Comparison of ENCODE assay signal across 9 mouse cellular contexts in the genomic region with DNA sequence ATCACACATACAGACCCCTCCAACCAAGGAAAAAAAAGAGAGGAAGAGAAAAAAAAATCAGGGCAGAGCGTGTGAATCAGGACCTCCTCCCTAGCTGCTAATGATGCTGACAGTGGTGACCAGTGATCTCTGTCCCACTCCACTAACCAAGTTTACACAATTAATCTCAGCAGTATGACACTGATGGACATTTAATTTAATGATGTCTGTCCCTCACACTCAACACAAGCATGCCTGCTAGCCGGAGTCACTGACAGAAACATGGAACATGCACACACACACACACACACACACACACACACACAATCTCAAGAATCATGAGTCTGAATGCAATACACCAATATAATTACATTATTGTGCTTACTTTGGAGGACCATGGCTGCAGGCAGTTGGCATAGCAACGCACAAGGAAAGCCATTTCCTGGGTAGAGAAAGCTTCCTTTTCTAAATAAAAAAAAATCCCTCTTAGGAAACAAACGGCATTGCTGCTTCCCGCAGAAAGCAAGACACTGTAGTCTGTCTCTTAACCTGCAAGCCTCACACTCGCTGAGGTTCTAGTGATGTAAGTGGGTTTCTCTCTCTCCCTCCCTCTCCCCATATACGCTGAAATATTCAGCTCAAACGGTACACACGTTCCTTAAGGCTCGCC.
DNase-seq lines count a peak whose midpoint lies in the region; ATAC-seq lines count a peak whose summit lies in the region.
"Had no signal": no experiment of that assay in that cellular context is flagged by ENCODE, and none has a peak within 500 bp of the region (broad histone marks: within the 10 kb centered on the region; RNA-seq: fewer than 3 reads in every experiment).

No protein-coding gene starts in this region.

- H3K36me3 ChIP-seq in heart, embryonic 11.5 days (ENCODE audit: control insufficient read depth, insufficient read depth, low read length), result no peaks in the 10 kb centered on the region
- H3K36me3 ChIP-seq in embryonic facial prominence, embryonic 11.5 days (replicated peaks; ENCODE audit: control insufficient read depth, insufficient read depth, low read depth, low read length), result no peaks in the 10 kb centered on the region
- H3K36me3 ChIP-seq in intestine, embryonic 14.5 days (ENCODE audit: control insufficient read depth, insufficient read depth, low read length), result no peaks in the 10 kb centered on the region
- no peaks in the 10 kb centered on the region for H3K36me3 ChIP-seq in stomach, embryonic 16.5 days (ENCODE audit: control insufficient read depth, insufficient read depth, low read length)

- no peak overlapping the region for H3K4me3 ChIP-seq in heart, embryonic 11.5 days (ENCODE audit: low read depth, low read length)
- H3K4me3 ChIP-seq in embryonic facial prominence, embryonic 11.5 days (ENCODE audit: low read depth, low read length), result no peak overlapping the region
- H3K4me3 ChIP-seq in intestine, embryonic 14.5 days (ENCODE audit: low read depth, low read length), result no peak overlapping the region
- no peak overlapping the region for H3K4me3 ChIP-seq in stomach, embryonic 16.5 days (replicated peaks; ENCODE audit: low read length)
- H3K4me3 ChIP-seq: erythroblast, embryonic 14.5 days had no signal

- no peaks in the 10 kb centered on the region for H3K27me3 ChIP-seq in heart, embryonic 11.5 days (ENCODE audit: control insufficient read depth, insufficient read depth, low read length)
- no peaks in the 10 kb centered on the region for H3K27me3 ChIP-seq in embryonic facial prominence, embryonic 11.5 days (ENCODE audit: control insufficient read depth, insufficient read depth, low read length)
- H3K27me3 ChIP-seq in intestine, embryonic 14.5 days (replicated peaks; ENCODE audit: control insufficient read depth, insufficient read depth, low read length), result no peaks in the 10 kb centered on the region
- H3K27me3 ChIP-seq in stomach, embryonic 16.5 days (ENCODE audit: control insufficient read depth, insufficient read depth, low read length), result no peaks in the 10 kb centered on the region

- intact Hi-C loops in heart, postnatal 25 days (cut with DNase I), result loop anchor here (2.0 kb wide), 1 partner anchor 31 kb away; no protein-coding TSS in a partner anchor

- ATAC-seq in heart, embryonic 11.5 days (replicated peaks; ENCODE audit: insufficient number of reproducible peaks, low FRiP score, low TSS enrichment), result no peak; the same call in 1 of the 2 replicates
- no peak for ATAC-seq in embryonic facial prominence, embryonic 11.5 days (replicated peaks; ENCODE audit: insufficient number of reproducible peaks, low FRiP score, low TSS enrichment, low read depth)
- peak; percentile 62 for ATAC-seq in intestine, embryonic 14.5 days (replicated peaks; ENCODE audit: low FRiP score, low TSS enrichment, low read depth)
- no peak for ATAC-seq in stomach, embryonic 16.5 days (ENCODE audit: insufficient read depth, low FRiP score)

- 32% methylated on average over 10 of the region's 10 CpGs for WGBS in heart, embryonic 11.5 days (ENCODE audit: insufficient replicate concordance)
- 26% methylated on average over 10 of the region's 10 CpGs for WGBS in embryonic facial prominence, embryonic 11.5 days
- 24% methylated on average over 10 of the region's 10 CpGs for WGBS in intestine, embryonic 14.5 days
- WGBS in stomach, embryonic 16.5 days, result 30% methylated on average over 10 of the region's 10 CpGs

- no peaks in the 10 kb centered on the region for H3K9me3 ChIP-seq in heart, embryonic 11.5 days (replicated peaks; ENCODE audit: control insufficient read depth, low read length)
- H3K9me3 ChIP-seq in embryonic facial prominence, embryonic 11.5 days (replicated peaks; ENCODE audit: control insufficient read depth, low read length), result no peaks in the 10 kb centered on the region
- H3K9me3 ChIP-seq in intestine, embryonic 14.5 days (ENCODE audit: control insufficient read depth, low read length), result no peaks in the 10 kb centered on the region
- H3K9me3 ChIP-seq in stomach, embryonic 16.5 days (replicated peaks; ENCODE audit: control insufficient read depth, low read length), result no peaks in the 10 kb centered on the region

- DNase-seq in heart, postnatal 25 days (ENCODE audit: low spot score), result no peak
- peak; percentile 36 for DNase-seq in Muller cell, postnatal 12 days (ENCODE audit: inconsistent ontology term)
- peak; percentile 25 for DNase-seq in embryonic facial prominence, embryonic 11.5 days (ENCODE audit: low spot score)
- no peak for DNase-seq in intestine, embryonic 14.5 days (ENCODE audit: low spot score)
- no peak for DNase-seq in adrenal gland, postnatal 25 days
- no peak for DNase-seq in spleen, postnatal 14 days (ENCODE audit: low spot score in 2 of 2)

- H3K27ac ChIP-seq in heart, embryonic 11.5 days (ENCODE audit: low read depth, low read length), result peak overlapping the region; percentile 87
- 0 out of 2 replicates have a peak overlapping the region, but pooled peaks have one; percentile 9 for H3K27ac ChIP-seq in embryonic facial prominence, embryonic 11.5 days (replicated peaks; ENCODE audit: low read depth, low read length)
- H3K27ac ChIP-seq in intestine, embryonic 14.5 days (ENCODE audit: low read depth), result peak overlapping the region; percentile 54; the same call in 1 of the 2 replicates
- peak overlapping the region; percentile 69 for H3K27ac ChIP-seq in stomach, embryonic 16.5 days (ENCODE audit: low read length)

- peaks cover 33% of the 10 kb centered on the region for H3K4me1 ChIP-seq in heart, embryonic 11.5 days (ENCODE audit: control insufficient read depth, insufficient read depth, low read length)
- peaks cover 2% of the 10 kb centered on the region; the same call in 1 of the 2 replicates for H3K4me1 ChIP-seq in embryonic facial prominence, embryonic 11.5 days (ENCODE audit: control insufficient read depth, insufficient read depth, low read length)
- H3K4me1 ChIP-seq in intestine, embryonic 14.5 days (replicated peaks; ENCODE audit: control insufficient read depth, insufficient read depth, low read length), result peaks cover 19% of the 10 kb centered on the region
- peaks cover 16% of the 10 kb centered on the region for H3K4me1 ChIP-seq in stomach, embryonic 16.5 days (ENCODE audit: control insufficient read depth, insufficient read depth, low read length)

- peak overlapping the region; percentile 68; the same call in 1 of the 2 replicates for H3K9ac ChIP-seq in heart, embryonic 11.5 days (ENCODE audit: low read depth, low read length)
- H3K9ac ChIP-seq in embryonic facial prominence, embryonic 11.5 days (replicated peaks; ENCODE audit: low read length), result no peak overlapping the region
- no peak overlapping the region for H3K9ac ChIP-seq in intestine, embryonic 14.5 days (ENCODE audit: low read length)
- H3K9ac ChIP-seq in stomach, embryonic 16.5 days (ENCODE audit: low read length), result peak overlapping the region; percentile 2; the same call in 1 of the 2 replicates

- H3K4me2 ChIP-seq in heart, embryonic 11.5 days, result peak overlapping the region; percentile 53
- H3K4me2 ChIP-seq in embryonic facial prominence, embryonic 11.5 days (ENCODE audit: low read depth, low read length), result peak overlapping the region; percentile 16; the same call in 1 of the 2 replicates
- H3K4me2 ChIP-seq in intestine, embryonic 14.5 days (ENCODE audit: low read length), result peak overlapping the region; percentile 34
- H3K4me2 ChIP-seq in stomach, embryonic 16.5 days (ENCODE audit: low read depth, low read length), result peak overlapping the region; percentile 25

Comparison
In these comparisons a context has a peak if more than half of its experiments do, and no peak if none do; other contexts are left out.
1. H3K27ac ChIP-seq: peak in every context shown above with its lines; median percentile 87 in heart, embryonic 11.5 days; 69 in stomach, embryonic 16.5 days; 54 in intestine, embryonic 14.5 days; 9 in embryonic facial prominence, embryonic 11.5 days.
2. H3K9ac ChIP-seq: peak in heart, embryonic 11.5 days (single experiment) and stomach, embryonic 16.5 days (single experiment); none in embryonic facial prominence, embryonic 11.5 days (single experiment) and intestine, embryonic 14.5 days (single experiment).
3. DNase-seq: peak in Muller cell, postnatal 12 days (single experiment) and embryonic facial prominence, embryonic 11.5 days (single experiment); none in heart, postnatal 25 days (single experiment), intestine, embryonic 14.5 days (single experiment), adrenal gland, postnatal 25 days (single experiment) and spleen, postnatal 14 days (0 of 2).
4. Peak in every context shown above with its lines, with median percentiles within 50 percentile points of each other: H3K4me2 ChIP-seq.